25 mouse cellular contexts compared by ENCODE assay signal in genomic region chr11:100816342-100816741, GRCm38 (mm10). TPM values are rescaled to one million over a fixed set of nuclear protein-coding genes. Genes with fewer than 3 reads are reported as not detected.
A peak's percentile ranks its signal among the peaks of the same experiment; 100 is the strongest.
DNase-seq lines count a peak whose midpoint lies in the region; ATAC-seq lines count a peak whose summit lies in the region.
"Had no signal": no experiment of that assay in that cellular context is flagged by ENCODE, and none has a peak within 500 bp of the region (broad histone marks: within the 10 kb centered on the region; RNA-seq: fewer than 3 reads in every experiment).

No protein-coding gene starts in this region.

- H3K9ac ChIP-seq in forebrain, embryonic 11.5 days (ENCODE audit: low read length): no peak overlapping the region
- H3K9ac ChIP-seq in forebrain, embryonic 14.5 days (ENCODE audit: low read length): no peak overlapping the region
- H3K9ac ChIP-seq in heart, embryonic 13.5 days: no peak overlapping the region
- H3K9ac ChIP-seq in liver, embryonic 13.5 days: no peak overlapping the region
- H3K9ac ChIP-seq: embryonic facial prominence, embryonic 15.5 days; forebrain, embryonic 12.5 days; forebrain, postnatal 0 days; heart, embryonic 15.5 days; hindbrain, embryonic 13.5 days had no signal

- H3K4me1 ChIP-seq in forebrain, embryonic 11.5 days (replicated peaks; ENCODE audit: control insufficient read depth, insufficient read depth, low read length): no peaks in the 10 kb centered on the region
- peaks cover 3% of the 10 kb centered on the region; the same call in 1 of the 2 replicates for H3K4me1 ChIP-seq in forebrain, embryonic 14.5 days (ENCODE audit: control insufficient read depth, insufficient read depth, low read length)
- peaks cover 71% of the 10 kb centered on the region for H3K4me1 ChIP-seq in heart, embryonic 13.5 days
- H3K4me1 ChIP-seq in liver, embryonic 13.5 days (replicated peaks): peaks cover 70% of the 10 kb centered on the region
- H3K4me1 ChIP-seq: forebrain, embryonic 12.5 days had no signal

- no peaks in the 10 kb centered on the region for H3K27me3 ChIP-seq in forebrain, embryonic 11.5 days (ENCODE audit: control insufficient read depth, insufficient read depth, low read length)
- no peaks in the 10 kb centered on the region for H3K27me3 ChIP-seq in forebrain, embryonic 14.5 days (replicated peaks; ENCODE audit: control insufficient read depth, insufficient read depth, low read length)
- H3K27me3 ChIP-seq in heart, embryonic 13.5 days (replicated peaks): no peaks in the 10 kb centered on the region
- H3K27me3 ChIP-seq in liver, embryonic 13.5 days: no peaks in the 10 kb centered on the region
- H3K27me3 ChIP-seq: embryonic facial prominence, embryonic 15.5 days; forebrain, embryonic 12.5 days; heart, embryonic 15.5 days; hindbrain, embryonic 13.5 days had no signal

- no peak for ATAC-seq in forebrain, embryonic 11.5 days (replicated peaks; ENCODE audit: low FRiP score)
- ATAC-seq in forebrain, embryonic 14.5 days: no peak
- ATAC-seq in heart, embryonic 13.5 days (ENCODE audit: extremely low read depth, insufficient number of reproducible peaks, low FRiP score, low TSS enrichment): no peak
- no peak for ATAC-seq in liver, embryonic 13.5 days (ENCODE audit: low read depth)
- ATAC-seq: forebrain, postnatal 0 days; hindbrain, postnatal 0 days had no signal

- H3K79me2 ChIP-seq in macrophage (ENCODE audit: inconsistent target): peaks cover 100% of the 10 kb centered on the region

- DNase-seq in forebrain, embryonic 11.5 days (ENCODE audit: low spot score): peak; percentile 19
- DNase-seq in forebrain, embryonic 14.5 days (ENCODE audit: low spot score): no peak
- DNase-seq in heart, adult 8-10 months (ENCODE audit: low spot score): no peak
- DNase-seq in liver, embryonic 13.5 days: no peak
- DNase-seq in adrenal gland, postnatal 4 days (ENCODE audit: low spot score in 2 of 2): no peak
- DNase-seq: embryo, embryonic 11 days; forebrain, postnatal 0 days; gastrocnemius, postnatal 36 days; heart, adult 11 months; heart, postnatal 14 days had no signal

- no peak overlapping the region for H3K4me3 ChIP-seq in forebrain, embryonic 11.5 days (ENCODE audit: low read depth, low read length)
- no peak overlapping the region for H3K4me3 ChIP-seq in forebrain, embryonic 14.5 days (ENCODE audit: low read depth, low read length)
- H3K4me3 ChIP-seq in heart, embryonic 13.5 days: no peak overlapping the region
- H3K4me3 ChIP-seq in liver, embryonic 13.5 days (replicated peaks): no peak overlapping the region
- no peak overlapping the region for H3K4me3 ChIP-seq in macrophage (ENCODE audit: inconsistent target)
- H3K4me3 ChIP-seq: embryonic facial prominence, embryonic 15.5 days; forebrain, embryonic 12.5 days; heart, embryonic 15.5 days; hindbrain, embryonic 13.5 days had no signal

- no peaks in the 10 kb centered on the region for H3K36me3 ChIP-seq in forebrain, embryonic 11.5 days (ENCODE audit: control insufficient read depth, insufficient read depth, low read length)
- H3K36me3 ChIP-seq in forebrain, embryonic 14.5 days (ENCODE audit: control insufficient read depth, insufficient read depth, low read length): no peaks in the 10 kb centered on the region
- peaks cover 8% of the 10 kb centered on the region for H3K36me3 ChIP-seq in heart, embryonic 13.5 days
- H3K36me3 ChIP-seq in liver, embryonic 13.5 days: peaks cover 11% of the 10 kb centered on the region
- no peaks in the 10 kb centered on the region for H3K36me3 ChIP-seq in macrophage (ENCODE audit: inconsistent target)
- H3K36me3 ChIP-seq: embryonic facial prominence, embryonic 15.5 days; heart, embryonic 15.5 days; hindbrain, embryonic 13.5 days had no signal

- 90% methylated on average over 3 of the region's 3 CpGs for WGBS in forebrain, embryonic 11.5 days
- 94% methylated on average over 3 of the region's 3 CpGs for WGBS in forebrain, embryonic 14.5 days
- 71% methylated on average over 3 of the region's 3 CpGs for WGBS in heart, embryonic 13.5 days
- WGBS in liver, embryonic 13.5 days (ENCODE audit: insufficient replicate concordance): 62% methylated on average over 3 of the region's 3 CpGs
- WGBS in macrophage (ENCODE audit: missing documents): 60% methylated on average over 3 of the region's 3 CpGs

- no peak overlapping the region for H3K4me2 ChIP-seq in forebrain, embryonic 11.5 days (ENCODE audit: low read depth, low read length, severe bottlenecking)
- H3K4me2 ChIP-seq in forebrain, embryonic 14.5 days (ENCODE audit: low read length): no peak overlapping the region
- H3K4me2 ChIP-seq in heart, embryonic 13.5 days: no peak overlapping the region
- no peak overlapping the region for H3K4me2 ChIP-seq in liver, embryonic 13.5 days
- H3K4me2 ChIP-seq: embryonic facial prominence, embryonic 15.5 days; forebrain, embryonic 12.5 days; heart, embryonic 15.5 days; hindbrain, embryonic 13.5 days had no signal

- H3K27ac ChIP-seq in forebrain, embryonic 11.5 days (ENCODE audit: low read depth, low read length): no peak overlapping the region
- no peak overlapping the region for H3K27ac ChIP-seq in forebrain, embryonic 14.5 days (ENCODE audit: low read depth, low read length)
- peak overlapping the region; percentile 42; the same call in 1 of the 2 replicates for H3K27ac ChIP-seq in heart, embryonic 13.5 days (replicated peaks)
- H3K27ac ChIP-seq in liver, embryonic 13.5 days: peak overlapping the region; percentile 30
- 0 out of 2 replicates have a peak overlapping the region, but pooled peaks have one; percentile 4 for H3K27ac ChIP-seq in macrophage
- H3K27ac ChIP-seq: embryonic facial prominence, embryonic 15.5 days; forebrain, embryonic 12.5 days; heart, embryonic 15.5 days; hindbrain, embryonic 13.5 days; hindbrain, postnatal 0 days had no signal

- H3K9me3 ChIP-seq in forebrain, embryonic 11.5 days (ENCODE audit: control insufficient read depth, low read length): no peaks in the 10 kb centered on the region; the same call in 1 of the 2 replicates
- H3K9me3 ChIP-seq in forebrain, embryonic 14.5 days (replicated peaks; ENCODE audit: control insufficient read depth, low read length): no peaks in the 10 kb centered on the region
- H3K9me3 ChIP-seq in heart, embryonic 13.5 days: no peaks in the 10 kb centered on the region; the same call in 1 of the 2 replicates
- no peaks in the 10 kb centered on the region for H3K9me3 ChIP-seq in liver, embryonic 13.5 days (replicated peaks)
- H3K9me3 ChIP-seq: embryonic facial prominence, embryonic 15.5 days; forebrain, embryonic 12.5 days; heart, embryonic 15.5 days; hindbrain, embryonic 13.5 days had no signal

RNA-seq across cellular contexts. Expression of gene Stat5b, which starts 34.2 kb away (rescaled TPM):
- polyA plus RNA-seq in forebrain, embryonic 11.5 days (2014; fragmentation: Nextera tagmentation; extraction: Ambion mirVana): 18.7 and 19.1 TPM in 2 replicates
- 10.9 and 11.4 TPM in 2 replicates for polyA plus RNA-seq in forebrain, embryonic 14.5 days (2014; fragmentation: Nextera tagmentation; extraction: Ambion mirVana)
- polyA plus RNA-seq in heart, embryonic 13.5 days (2015; fragmentation: Nextera tagmentation; extraction: Ambion mirVana): 24.3 and 27.0 TPM in 2 replicates
- total RNA-seq in heart, adult 8-10 months (2022): 10 to 100 TPM; 57.2 to 64.8 (median 62.7) TPM
- 21.1 and 23.8 TPM in 2 replicates for polyA plus RNA-seq in liver, embryonic 13.5 days (2015; fragmentation: Nextera tagmentation; extraction: Ambion mirVana)
- 100 to 1,000 TPM in 1 of 26 experiments, 10 to 100 TPM in 23, 1 to 10 TPM in 2; 8.0 to 116 (median 45.6) TPM for total RNA-seq in macrophage (2018; cell fraction: chromatin; rRNA removed)
- 10 to 100 TPM; 22.3 to 36.6 (median 31.5) TPM for total RNA-seq in macrophage (2018; cell fraction: cytosol; rRNA removed)
- total RNA-seq in macrophage (2018; cell fraction: nucleus; rRNA removed): 100 to 1,000 TPM in 1 of 26 experiments, 10 to 100 TPM in 25; 16.1 to 112 (median 42.3) TPM
- 16.7 to 27.2 TPM (median 18.9 TPM) in 3 replicates for polyA plus RNA-seq in macrophage (2018)
- 10 to 100 TPM; 68.2 to 68.7 TPM for total RNA-seq in adrenal gland, postnatal 4 days (2021)

RNA-seq across cellular contexts. Expression of gene Stat5a, which starts 42.8 kb away (rescaled TPM):
- polyA plus RNA-seq in forebrain, embryonic 11.5 days (2014; fragmentation: Nextera tagmentation; extraction: Ambion mirVana): 1.3 and 1.5 TPM in 2 replicates
- polyA plus RNA-seq in forebrain, embryonic 14.5 days (2014; fragmentation: Nextera tagmentation; extraction: Ambion mirVana): 0.69 and 0.96 TPM in 2 replicates
- 5.2 and 5.9 TPM in 2 replicates for polyA plus RNA-seq in heart, embryonic 13.5 days (2015; fragmentation: Nextera tagmentation; extraction: Ambion mirVana)
- total RNA-seq in heart, adult 8-10 months (2022): 10 to 100 TPM; 16.5 to 26.5 (median 21.6) TPM
- polyA plus RNA-seq in liver, embryonic 13.5 days (2015; fragmentation: Nextera tagmentation; extraction: Ambion mirVana): 11.1 and 14.6 TPM in 2 replicates
- 1,000 to 10,000 TPM in 2 of 26 experiments, 100 to 1,000 TPM in 7, 10 to 100 TPM in 17; 28.9 to 1,361 (median 47.6) TPM for total RNA-seq in macrophage (2018; cell fraction: chromatin; rRNA removed)
- total RNA-seq in macrophage (2018; cell fraction: cytosol; rRNA removed): 100 to 1,000 TPM in 1 of 26 experiments, 10 to 100 TPM in 25; 12.5 to 173 (median 17.3) TPM
- 1,000 to 10,000 TPM in 1 of 26 experiments, 100 to 1,000 TPM in 6, 10 to 100 TPM in 19; 14.8 to 1,212 (median 34.7) TPM for total RNA-seq in macrophage (2018; cell fraction: nucleus; rRNA removed)
- polyA plus RNA-seq in macrophage (2018): 10.0 to 16.3 TPM (median 11.7 TPM) in 3 replicates
- 10 to 100 TPM; 34.1 to 42.1 TPM for total RNA-seq in adrenal gland, postnatal 4 days (2021)

RNA-seq across cellular contexts. Expression of gene Ghdc, which starts 45.6 kb away (rescaled TPM):
- 2.1 and 2.9 TPM in 2 replicates for polyA plus RNA-seq in forebrain, embryonic 11.5 days (2014; fragmentation: Nextera tagmentation; extraction: Ambion mirVana)
- 0.94 and 1.7 TPM in 2 replicates for polyA plus RNA-seq in forebrain, embryonic 14.5 days (2014; fragmentation: Nextera tagmentation; extraction: Ambion mirVana)
- 6.0 and 7.2 TPM in 2 replicates for polyA plus RNA-seq in heart, embryonic 13.5 days (2015; fragmentation: Nextera tagmentation; extraction: Ambion mirVana)
- total RNA-seq in heart, adult 8-10 months (2022): 10 to 100 TPM in 2 of 4 experiments, 1 to 10 TPM in 2; 9.1 to 14.1 (median 10.0) TPM
- polyA plus RNA-seq in liver, embryonic 13.5 days (2015; fragmentation: Nextera tagmentation; extraction: Ambion mirVana): 1.4 and 2.4 TPM in 2 replicates
- total RNA-seq in macrophage (2018; cell fraction: chromatin; rRNA removed): 10 to 100 TPM in 11 of 26 experiments, 1 to 10 TPM in 15; 3.3 to 17.7 (median 9.5) TPM
- total RNA-seq in macrophage (2018; cell fraction: cytosol; rRNA removed): 10 to 100 TPM in 23 of 26 experiments, 1 to 10 TPM in 3; 8.5 to 21.4 (median 15.2) TPM
- 10 to 100 TPM in 25 of 26 experiments, 1 to 10 TPM in 1; 9.6 to 23.7 (median 13.5) TPM for total RNA-seq in macrophage (2018; cell fraction: nucleus; rRNA removed)
- 11.6 to 15.9 TPM (median 14.3 TPM) in 3 replicates for polyA plus RNA-seq in macrophage (2018)
- 10 to 100 TPM; 15.4 to 15.5 TPM for total RNA-seq in adrenal gland, postnatal 4 days (2021)

RNA-seq across cellular contexts. Expression of gene Hcrt, which starts 53.6 kb away (rescaled TPM):
- polyA plus RNA-seq in forebrain, embryonic 11.5 days (2014; fragmentation: Nextera tagmentation; extraction: Ambion mirVana): not detected in 2 replicates
- 0.53 and 1.4 TPM in 2 replicates for polyA plus RNA-seq in forebrain, embryonic 14.5 days (2014; fragmentation: Nextera tagmentation; extraction: Ambion mirVana)
- not detected in 2 replicates for polyA plus RNA-seq in heart, embryonic 13.5 days (2015; fragmentation: Nextera tagmentation; extraction: Ambion mirVana)
- total RNA-seq in heart, adult 8-10 months (2022): not detected
- polyA plus RNA-seq in liver, embryonic 13.5 days (2015; fragmentation: Nextera tagmentation; extraction: Ambion mirVana): not detected in 2 replicates
- not detected for total RNA-seq in macrophage (2018; cell fraction: chromatin; rRNA removed)
- total RNA-seq in macrophage (2018; cell fraction: cytosol; rRNA removed): not detected
- not detected for total RNA-seq in macrophage (2018; cell fraction: nucleus; rRNA removed)
- not detected in 3 replicates for polyA plus RNA-seq in macrophage (2018)
- total RNA-seq in adrenal gland, postnatal 4 days (2021): not detected
- total RNA-seq: adrenal gland, postnatal 10 days; common myeloid progenitor, adult 5-6 weeks; gastrocnemius, adult 18-20 months; gastrocnemius, postnatal 36 days; heart, postnatal 14 days; hematopoietic stem cell, adult 5-6 weeks; hindbrain, postnatal 0 days; MEL had no signal
- polyA plus RNA-seq: C2C12; embryonic facial prominence, embryonic 11.5 days; embryonic facial prominence, embryonic 15.5 days; heart, embryonic 15.5 days; intestine, embryonic 14.5 days had no signal

RNA-seq across cellular contexts. Expression of gene Kcnh4, which starts 56.6 kb away (rescaled TPM):
- polyA plus RNA-seq in forebrain, embryonic 11.5 days (2014; fragmentation: Nextera tagmentation; extraction: Ambion mirVana): 2.7 and 3.1 TPM in 2 replicates
- 3.5 and 4.4 TPM in 2 replicates for polyA plus RNA-seq in forebrain, embryonic 14.5 days (2014; fragmentation: Nextera tagmentation; extraction: Ambion mirVana)
- polyA plus RNA-seq in heart, embryonic 13.5 days (2015; fragmentation: Nextera tagmentation; extraction: Ambion mirVana): not detected in 2 replicates
- not detected for total RNA-seq in heart, adult 8-10 months (2022)
- polyA plus RNA-seq in liver, embryonic 13.5 days (2015; fragmentation: Nextera tagmentation; extraction: Ambion mirVana): not detected in 2 replicates
- 1 to 10 TPM in 3 of 26 experiments, under 1 TPM in 18, not detected in 5; 0.18 to 3.5 (median 0.32) TPM for total RNA-seq in macrophage (2018; cell fraction: chromatin; rRNA removed)
- under 1 TPM in 14 of 26 experiments, not detected in 12; 0.03 to 0.52 (median 0.06) TPM for total RNA-seq in macrophage (2018; cell fraction: cytosol; rRNA removed)
- 1 to 10 TPM in 3 of 26 experiments, under 1 TPM in 12, not detected in 11; 0.10 to 2.2 (median 0.30) TPM for total RNA-seq in macrophage (2018; cell fraction: nucleus; rRNA removed)
- not detected in 3 replicates for polyA plus RNA-seq in macrophage (2018)
- total RNA-seq in adrenal gland, postnatal 4 days (2021): under 1 TPM; 0.39 to 0.40 TPM
- total RNA-seq: common myeloid progenitor, adult 5-6 weeks; gastrocnemius, adult 18-20 months; gastrocnemius, postnatal 36 days; heart, postnatal 14 days; hematopoietic stem cell, adult 5-6 weeks had no signal
- polyA plus RNA-seq: C2C12; heart, embryonic 15.5 days had no signal

Comparison
In these comparisons a context has a peak if more than half of its experiments do, and no peak if none do; other contexts are left out.
1. H3K27ac ChIP-seq: peak in heart, embryonic 13.5 days (single experiment), liver, embryonic 13.5 days (single experiment) and macrophage (single experiment); none in forebrain, embryonic 11.5 days (single experiment) and forebrain, embryonic 14.5 days (single experiment).